Mouse (Mus musculus) myocyte (in vitro differentiated cells): ENCODE measurements around the gene Scn5a. TPM values are rescaled to one million over a fixed set of nuclear protein-coding genes. Genes with fewer than 3 reads are reported as not detected.

ENCODE experiments used
- H3K27me3 ChIP-seq: one replicate; pipeline ENCODE4 v1.6.1; 2011; ENCODE audit not compliant: control insufficient read depth, insufficient read depth, insufficient read length
- H3K36me3 ChIP-seq: one replicate; pipeline ENCODE4 v1.6.1; 2011; ENCODE audit not compliant: control insufficient read depth, insufficient read depth
- H3K4me2 ChIP-seq: one replicate; pipeline ENCODE4 v1.6.1; 2011; ENCODE audit warnings: low read depth, control low read depth
- H3K4me3 ChIP-seq: one replicate; pipeline ENCODE4 v1.5.1; 2011; ENCODE audit warnings: mild to moderate bottlenecking, control low read depth, moderate library complexity
- H3K79me2 ChIP-seq: one replicate; pipeline ENCODE4 v1.6.1; 2011; ENCODE audit not compliant: control insufficient read depth, insufficient read depth
- H3ac ChIP-seq: one replicate; pipeline ENCODE4 v1.6.1; 2011; ENCODE audit not compliant: control insufficient read depth, insufficient read length
- CEBPB ChIP-seq: IDR thresholded peaks from 2 replicates; pipeline ENCODE4 v1.6.1; 2011; ENCODE audit warnings: mild to moderate bottlenecking, moderate library complexity; ENCODE audit not compliant: poor library complexity, insufficient read depth, severe bottlenecking
- E2F4 ChIP-seq: IDR thresholded peaks from one replicate; pipeline ENCODE4 v1.6.1; 2011; ENCODE audit warnings: mild to moderate bottlenecking, control low read depth, moderate library complexity; ENCODE audit not compliant: insufficient read depth
- MAX ChIP-seq: IDR thresholded peaks from one replicate; pipeline ENCODE4 v1.6.1; 2011; ENCODE audit warnings: low read depth, mild to moderate bottlenecking, control low read depth
- MYOD1 ChIP-seq, 3 experiments: IDR thresholded peaks; one replicate each; pipeline ENCODE4 v1.6.1; 2011; ENCODE audit warnings: control low read depth in 2 of 3, low read depth in 2 of 3, mild to moderate bottlenecking in 2 of 3, moderate library complexity in 1 of 3; ENCODE audit not compliant: insufficient read length in 2 of 3, control insufficient read depth in 1 of 3
- MYOG ChIP-seq, 3 experiments: IDR thresholded peaks; one replicate each; pipeline ENCODE4 v1.6.1; 2011; ENCODE audit warnings: control low read depth in 2 of 3, low read depth in 2 of 3, mild to moderate bottlenecking in 2 of 3; ENCODE audit not compliant: insufficient read length in 2 of 3, control insufficient read depth in 1 of 3, insufficient read depth in 1 of 3
- POLR2A ChIP-seq: IDR thresholded peaks from one replicate; pipeline ENCODE4 v1.6.1; 2011; ENCODE audit warnings: low read depth, mild to moderate bottlenecking, control low read depth, moderate library complexity; ENCODE audit not compliant: insufficient read length
- POLR2AphosphoS2 ChIP-seq: IDR thresholded peaks from one replicate; pipeline ENCODE4 v1.6.1; 2011; ENCODE audit warnings: low read depth, control low read depth; ENCODE audit not compliant: insufficient read length
- REST ChIP-seq: IDR thresholded peaks from one replicate; pipeline ENCODE4 v1.6.1; 2011; ENCODE audit warnings: mild to moderate bottlenecking, control low read depth, moderate library complexity; ENCODE audit not compliant: insufficient read depth, insufficient read length
- SRF ChIP-seq: IDR thresholded peaks from one replicate; pipeline ENCODE4 v1.6.1; 2011; ENCODE audit warnings: low read depth; ENCODE audit not compliant: control insufficient read depth, insufficient read length
- TCF12 ChIP-seq: IDR thresholded peaks from one replicate; pipeline ENCODE4 v1.6.1; 2011; ENCODE audit warnings: mild to moderate bottlenecking, control low read depth; ENCODE audit not compliant: poor library complexity, insufficient read depth, severe bottlenecking
- TCF3 ChIP-seq: IDR thresholded peaks from one replicate; pipeline ENCODE4 v1.6.1; 2011; ENCODE audit warnings: low read depth, control low read depth; ENCODE audit not compliant: insufficient read length
- USF1 ChIP-seq: IDR thresholded peaks from one replicate; pipeline ENCODE4 v1.6.1; 2011; ENCODE audit warnings: low read depth, mild to moderate bottlenecking, control low read depth, moderate library complexity
- polyA plus RNA-seq: library from polyadenylated mRNA; unstranded; fragments of >200 nt; fragmentation: generic; extraction: Trizol; gene quantifications from one replicate; pipeline ENCODE4 v1.2.1, GENCODE M21; 2012; ENCODE audit warnings: missing spikeins

Gene Scn5a
- polyA plus RNA-seq, 1 experiment = 30.6 TPM

GRCm38 (mm10) chr9:119568732-119569131 is 10.1 kb downstream of the Scn5a start:
- H3K4me3 ChIP-seq = no peak overlapping the region
- H3K36me3 ChIP-seq = peaks cover 3% of the 10 kb centered on the region
- no peak overlapping the region for H3ac ChIP-seq
- H3K4me2 ChIP-seq = no peak overlapping the region
- no peaks in the 10 kb centered on the region for H3K27me3 ChIP-seq
- H3K79me2 ChIP-seq = peaks cover 18% of the 10 kb centered on the region
- TF ChIP-seq USF1 (no peak), REST (no peak)

- TF ChIP-seq SRF (no peak), TCF12 (no peak), TCF3 (no peak), CEBPB (no peak), POLR2A (no peak), REST (no peak), MAX (no peak), POLR2AphosphoS2 (no peak), E2F4 (no peak), MYOD1 (IDR thresholded peaks at IDR 0.05; ENCODE audit: control insufficient read depth in 1 of 3, insufficient read length in 2 of 3, low read depth in 2 of 3) (no peak), USF1 (no peak), MYOG (IDR thresholded peaks at IDR 0.05; ENCODE audit: control insufficient read depth in 1 of 3, insufficient read depth in 1 of 3, insufficient read length in 2 of 3, low read depth in 2 of 3) (no peak)
These were observed 11.0 kb downstream of the Scn5a start for GRCm38 (mm10) chr9:119567800-119568199.

GRCm38 (mm10) chr9:119566214-119566613 is 12.6 kb downstream of the Scn5a start:
- H3ac ChIP-seq = no peak overlapping the region
- H3K79me2 ChIP-seq = peaks cover 3% of the 10 kb centered on the region
- H3K4me3 ChIP-seq = no peak overlapping the region
- H3K4me2 ChIP-seq = no peak overlapping the region
- TF ChIP-seq CEBPB = no peak
- TF ChIP-seq MYOD1 (IDR thresholded peaks at IDR 0.05; ENCODE audit: control insufficient read depth in 1 of 3, insufficient read length in 2 of 3, low read depth in 2 of 3) = peak in 1 of 3 experiments; percentile 74
- TF ChIP-seq USF1 = no peak
- no peak for TF ChIP-seq SRF
- no peak for TF ChIP-seq POLR2AphosphoS2
- no peak for TF ChIP-seq REST
- no peak for TF ChIP-seq E2F4
- peak in 1 of 3 experiments; percentile 56 for TF ChIP-seq MYOG (IDR thresholded peaks at IDR 0.05; ENCODE audit: control insufficient read depth in 1 of 3, insufficient read depth in 1 of 3, insufficient read length in 2 of 3, low read depth in 2 of 3)
- TF ChIP-seq TCF12 = peak; percentile 8
- no peak for TF ChIP-seq TCF3
- TF ChIP-seq MAX = no peak
- no peak for TF ChIP-seq POLR2A
- no peaks in the 10 kb centered on the region for H3K27me3 ChIP-seq
- peaks cover 3% of the 10 kb centered on the region for H3K36me3 ChIP-seq

More at GRCm38 (mm10) chr9:119567800-119568199, 11.0 kb downstream of the Scn5a start:
- Histone ChIP-seq H3ac (no peak overlapping the region), H3K36me3 (peaks cover 3% of the 10 kb centered on the region), H3K79me2 (peaks cover 8% of the 10 kb centered on the region), H3K27me3 (no peaks in the 10 kb centered on the region), H3K4me3 (no peak overlapping the region), H3K4me2 (no peak overlapping the region)

GRCm38 (mm10) chr9:119564803-119565202 is 14.0 kb downstream of the Scn5a start:
- H3K4me2 ChIP-seq = no peak overlapping the region
- no peak for TF ChIP-seq TCF12
- TF ChIP-seq POLR2AphosphoS2 = no peak
- no peak for TF ChIP-seq E2F4
- no peak for TF ChIP-seq MYOG (IDR thresholded peaks at IDR 0.05; ENCODE audit: control insufficient read depth in 1 of 3, insufficient read depth in 1 of 3, insufficient read length in 2 of 3, low read depth in 2 of 3)
- TF ChIP-seq MYOD1 (IDR thresholded peaks at IDR 0.05; ENCODE audit: control insufficient read depth in 1 of 3, insufficient read length in 2 of 3, low read depth in 2 of 3) = no peak
- TF ChIP-seq SRF = no peak
- TF ChIP-seq CEBPB = no peak
- TF ChIP-seq TCF3 = no peak
- no peak for TF ChIP-seq USF1
- TF ChIP-seq REST = no peak
- no peak for TF ChIP-seq POLR2A
- TF ChIP-seq MAX = no peak
- H3K79me2 ChIP-seq = peaks cover under 1% of the 10 kb centered on the region
- H3K36me3 ChIP-seq = peaks cover 3% of the 10 kb centered on the region
- no peak overlapping the region for H3K4me3 ChIP-seq
- H3K27me3 ChIP-seq = no peaks in the 10 kb centered on the region
- no peak overlapping the region for H3ac ChIP-seq

GRCm38 (mm10) chr9:119563617-119564016 is 15.2 kb downstream of the Scn5a start:
- H3K4me2 ChIP-seq = peak overlapping the region; percentile 61
- no peak overlapping the region for H3K4me3 ChIP-seq
- TF ChIP-seq CEBPB = no peak
- TF ChIP-seq E2F4 = no peak
- peak; percentile 41 for TF ChIP-seq TCF12
- TF ChIP-seq SRF = peak; percentile 50
- TF ChIP-seq POLR2A = no peak
- TF ChIP-seq MYOG (IDR thresholded peaks at IDR 0.05; ENCODE audit: control insufficient read depth in 1 of 3, insufficient read depth in 1 of 3, insufficient read length in 2 of 3, low read depth in 2 of 3) = peak in 2 of 3 experiments; percentile 64 to 90
- peak; percentile 49 to 93 (median 89) for TF ChIP-seq MYOD1 (IDR thresholded peaks at IDR 0.05; ENCODE audit: control insufficient read depth in 1 of 3, insufficient read length in 2 of 3, low read depth in 2 of 3)
- TF ChIP-seq TCF3 = peak; percentile 80
- no peak for TF ChIP-seq USF1
- TF ChIP-seq POLR2AphosphoS2 = no peak
- no peak for TF ChIP-seq MAX
- no peak for TF ChIP-seq REST
- H3K36me3 ChIP-seq = peaks cover 3% of the 10 kb centered on the region
- no peak overlapping the region for H3ac ChIP-seq
- H3K27me3 ChIP-seq = no peaks in the 10 kb centered on the region
- H3K79me2 ChIP-seq = no peaks in the 10 kb centered on the region
